Mouse (Mus musculus) gastrocnemius, postnatal 25 days (tissue): ENCODE data around the gene Sept9. TPM values are rescaled to one million over a fixed set of nuclear protein-coding genes. Genes with fewer than 3 reads are reported as not detected.

Experiments
- DNase-seq: peaks from one replicate; pipeline ENCODE4 v3.0.0; 2022
- total RNA-seq, 2 experiments: library from RNA; stranded (reverse); gene quantifications; 1 replicate in 1 of 2; 2 replicates in 1 of 2; pipeline ENCODE4 v1.2.3; 2021

Sept9 gene
- total RNA-seq, 2 experiments from 2014 or later = 13.8 to 16.2 TPM

DNA sequence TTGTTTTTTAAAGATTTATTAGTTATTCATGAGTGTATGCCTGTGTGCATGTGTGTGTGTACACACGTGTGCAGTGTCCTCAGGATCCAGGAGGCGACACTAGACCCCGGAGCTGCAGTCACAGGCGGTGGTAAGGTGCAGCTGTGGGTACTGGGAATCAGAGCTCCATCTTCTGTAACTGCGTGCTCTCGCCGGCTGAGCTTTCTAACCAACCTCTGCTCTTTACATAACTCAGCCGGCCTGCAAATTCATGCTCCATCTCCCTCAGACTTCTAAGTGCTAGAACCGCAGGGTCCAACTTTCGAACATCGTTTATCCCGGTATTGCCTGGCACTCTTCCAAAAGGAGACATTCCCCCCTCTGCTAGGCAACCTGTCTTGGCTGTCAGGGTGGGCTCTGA is 24.0 kb upstream of the Sept9 start:
- DNase-seq = no peak

DNA sequence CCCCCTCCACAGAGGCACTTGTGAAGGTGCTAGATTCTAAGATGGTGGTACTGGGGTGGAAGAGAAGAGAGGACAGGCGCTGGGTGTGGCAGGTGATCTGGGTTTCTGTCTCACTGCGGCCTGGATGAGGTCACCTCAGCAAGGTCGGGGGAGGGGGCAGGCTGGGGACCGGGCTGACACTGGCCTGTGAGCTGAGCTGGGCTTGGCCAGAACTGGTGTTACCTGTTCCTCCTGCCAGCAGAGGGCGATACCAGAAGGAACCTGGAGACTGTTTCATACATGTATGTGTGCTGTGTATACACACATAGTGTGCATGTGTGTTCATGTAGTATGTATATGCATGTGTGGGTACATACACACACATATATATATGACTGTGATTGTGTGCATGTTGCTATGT is 23.2 kb upstream of the Sept9 start:
- DNase-seq = peak; percentile 21

DNA sequence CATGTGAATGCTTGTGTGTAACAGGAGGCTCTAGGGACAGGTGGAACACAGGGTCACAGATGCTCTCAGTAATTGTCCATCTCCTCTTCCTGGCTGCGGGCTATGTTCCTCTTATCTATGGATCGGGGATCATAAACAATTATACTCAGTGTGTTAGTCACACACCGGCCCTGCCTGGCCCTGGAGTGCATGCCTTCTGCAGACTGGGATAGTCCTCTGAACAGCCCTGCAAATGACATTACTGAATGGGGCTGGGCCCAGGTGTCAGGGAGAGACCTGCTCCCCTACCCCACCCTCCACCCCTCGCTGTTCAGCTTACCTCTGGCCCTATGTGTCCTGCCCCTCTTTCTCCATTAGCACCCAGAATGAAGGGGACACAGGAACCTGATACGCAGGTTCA is 22.6 kb upstream of the Sept9 start:
- DNase-seq = no peak

DNA sequence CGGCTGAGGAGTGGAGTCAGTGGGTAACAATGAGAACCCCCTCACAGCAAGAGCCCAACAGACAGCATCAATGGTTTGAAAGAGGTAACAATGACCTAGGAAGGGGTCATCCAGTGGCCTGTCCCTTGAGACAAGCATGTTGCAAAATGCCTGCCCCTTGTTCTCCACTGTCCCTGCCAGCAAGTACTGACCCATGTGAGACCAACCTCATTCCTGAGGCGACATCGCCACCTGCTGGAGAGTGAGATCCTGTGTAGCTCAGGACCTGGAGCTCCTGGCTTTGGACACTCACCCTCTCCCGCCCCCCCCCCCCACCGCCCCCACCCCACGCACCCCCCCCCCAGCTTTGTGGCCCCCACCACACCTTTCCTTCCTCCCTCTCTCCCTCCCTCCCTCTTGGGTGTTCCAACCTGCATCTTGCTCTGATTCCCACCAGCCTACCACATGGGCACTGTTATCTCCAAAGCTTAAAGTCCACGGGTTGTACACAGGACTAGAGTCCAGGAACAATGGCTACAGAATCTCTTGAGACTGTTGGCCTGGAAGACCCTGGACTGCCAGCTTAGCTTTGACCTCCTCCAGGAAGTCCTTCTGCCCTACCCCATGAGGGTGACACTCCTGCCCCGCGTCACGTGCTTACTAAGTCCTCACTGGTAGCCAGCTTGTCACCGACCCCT is 22.0 kb upstream of the Sept9 start:
- peak; percentile 80 for DNase-seq

DNA sequence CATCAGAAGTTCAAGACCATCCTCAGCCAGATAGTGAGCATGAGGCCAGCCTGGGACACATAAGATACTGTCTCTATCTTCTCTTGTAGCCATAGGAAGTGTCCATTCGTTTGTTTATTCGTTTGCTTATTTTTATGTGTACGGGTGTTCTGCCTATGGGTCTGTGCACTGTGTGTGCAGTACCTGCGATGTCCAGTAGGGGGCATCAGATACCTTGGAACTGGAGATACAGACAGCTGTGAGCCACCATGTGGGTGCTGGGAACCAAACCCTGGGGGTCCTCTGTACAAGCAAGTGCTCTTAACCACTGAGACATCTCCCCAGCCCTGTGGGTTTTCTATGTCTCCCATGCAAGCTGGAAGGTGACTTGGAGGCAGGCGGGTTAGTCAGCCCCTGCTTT is 19.6 kb upstream of the Sept9 start:
- no peak for DNase-seq

DNA sequence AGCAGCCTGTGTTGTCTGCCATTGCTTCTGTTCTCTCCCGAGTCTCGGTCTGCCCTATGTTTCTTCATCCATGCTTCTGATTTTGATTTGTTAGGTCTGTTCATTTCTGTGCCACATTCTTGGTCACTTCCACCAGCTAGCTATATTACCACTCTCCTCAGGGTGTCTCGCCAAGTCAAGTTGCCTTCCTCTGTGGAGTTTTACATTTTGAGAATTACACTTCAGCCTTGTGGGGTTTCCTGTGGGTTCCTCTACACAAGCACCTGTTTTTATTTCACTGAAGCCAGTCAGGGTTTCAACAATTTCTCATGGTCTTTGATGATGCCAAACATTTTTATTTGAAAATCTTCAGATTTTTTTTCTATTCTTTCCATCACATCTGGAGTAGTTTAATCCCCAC is 16.7 kb upstream of the Sept9 start:
- no peak for DNase-seq

DNA sequence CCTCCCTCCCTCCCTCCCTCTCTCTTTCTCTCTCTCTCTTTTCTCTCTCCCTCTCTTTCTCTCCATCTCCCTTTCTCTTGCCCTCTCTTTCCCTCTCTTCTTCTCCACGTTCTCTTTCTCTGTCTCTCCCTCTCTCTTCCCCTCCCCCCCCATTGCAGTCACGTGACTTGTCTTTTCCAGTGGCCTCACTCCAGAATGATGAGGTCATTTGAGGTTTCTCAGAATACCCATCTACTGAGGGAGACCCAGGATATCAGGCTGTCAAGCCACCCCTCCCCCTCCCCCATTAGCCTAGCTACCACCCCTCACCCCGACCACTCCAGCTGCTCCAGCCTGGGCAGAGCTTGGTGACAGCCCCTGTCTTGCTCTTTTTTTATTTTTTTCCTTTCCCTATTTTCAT is 16.2 kb upstream of the Sept9 start:
- DNase-seq = no peak

DNA sequence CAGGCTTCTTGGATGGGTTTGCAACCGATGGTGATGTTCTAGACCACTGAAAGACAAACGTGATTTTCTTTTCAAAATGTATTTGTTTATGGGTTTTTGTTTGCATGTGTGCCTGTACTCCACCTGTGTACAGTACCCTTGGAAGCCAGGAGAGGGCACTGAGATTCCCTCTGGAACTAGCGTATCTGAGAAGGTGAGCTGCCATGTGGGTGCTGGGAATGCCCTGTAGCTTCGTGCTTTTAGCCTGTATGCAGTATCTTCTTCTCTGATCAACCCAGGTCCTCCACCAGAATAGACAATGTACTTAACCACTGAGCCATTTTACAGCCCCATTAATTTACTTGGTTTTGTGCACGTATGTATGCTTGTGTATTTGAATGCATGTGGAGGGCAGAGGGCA is 15.6 kb upstream of the Sept9 start:
- no peak for DNase-seq

DNA sequence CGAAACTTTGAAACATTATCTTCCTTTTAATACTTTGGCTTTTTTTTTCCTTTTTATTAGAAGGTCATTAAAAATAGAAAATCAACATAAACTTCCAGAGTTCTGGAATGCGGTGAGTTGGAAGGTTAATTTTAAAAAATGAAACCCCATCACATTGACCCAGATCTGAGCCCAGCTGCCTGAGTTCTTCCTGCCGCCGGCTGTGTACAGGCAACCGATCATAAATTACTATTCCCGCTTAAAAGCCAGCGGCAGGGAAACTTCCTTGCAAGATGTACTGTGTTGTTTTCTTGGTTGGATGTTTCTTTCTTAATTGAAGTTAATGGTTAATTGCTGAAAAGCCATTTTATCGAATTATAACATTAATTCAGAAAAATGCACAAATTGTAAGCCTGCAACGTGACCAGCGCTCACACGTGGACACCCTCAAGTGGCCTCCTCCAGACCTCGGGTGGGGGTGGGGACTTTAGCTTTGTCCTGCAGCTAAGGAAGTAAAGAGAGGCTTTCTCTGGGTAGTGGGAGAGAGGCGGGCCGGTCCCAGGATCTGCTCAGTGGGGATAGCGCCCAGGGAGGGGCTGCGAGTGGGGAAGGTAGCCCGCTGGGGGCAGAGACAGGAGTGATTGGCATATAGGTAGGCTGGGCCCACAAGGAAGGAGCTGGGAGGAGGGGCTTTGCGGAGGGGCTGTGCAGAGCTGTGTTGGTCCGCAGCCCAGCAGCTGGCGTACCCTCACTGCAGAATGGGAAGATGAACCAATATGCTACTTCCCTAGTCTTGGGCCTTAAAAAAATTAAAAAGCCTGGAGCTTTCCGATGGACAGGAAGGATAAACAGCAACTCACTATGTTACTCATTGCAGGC is 14.2 kb upstream of the Sept9 start:
- DNase-seq = no peak

DNA sequence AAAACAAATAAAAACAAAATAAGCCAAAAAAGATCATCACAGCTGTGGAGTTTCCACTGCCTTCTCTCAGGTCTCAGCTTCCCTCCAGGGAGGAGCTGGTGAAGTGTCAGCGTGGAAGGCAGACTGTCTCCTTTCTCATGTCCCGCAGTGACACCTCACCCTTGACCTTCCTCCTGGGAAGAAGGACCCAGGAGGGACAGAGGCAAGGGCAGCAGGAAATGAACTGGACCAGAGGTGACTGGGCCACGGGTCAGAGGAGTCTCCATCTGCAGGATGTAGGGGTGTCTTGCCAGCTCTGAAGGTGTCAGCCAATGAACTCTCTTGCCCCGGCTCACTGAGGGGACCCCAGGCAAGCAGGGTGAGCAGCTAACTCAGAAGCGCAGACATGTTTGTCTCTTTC is 7.9 kb upstream of the Sept9 start:
- DNase-seq = no peak

DNA sequence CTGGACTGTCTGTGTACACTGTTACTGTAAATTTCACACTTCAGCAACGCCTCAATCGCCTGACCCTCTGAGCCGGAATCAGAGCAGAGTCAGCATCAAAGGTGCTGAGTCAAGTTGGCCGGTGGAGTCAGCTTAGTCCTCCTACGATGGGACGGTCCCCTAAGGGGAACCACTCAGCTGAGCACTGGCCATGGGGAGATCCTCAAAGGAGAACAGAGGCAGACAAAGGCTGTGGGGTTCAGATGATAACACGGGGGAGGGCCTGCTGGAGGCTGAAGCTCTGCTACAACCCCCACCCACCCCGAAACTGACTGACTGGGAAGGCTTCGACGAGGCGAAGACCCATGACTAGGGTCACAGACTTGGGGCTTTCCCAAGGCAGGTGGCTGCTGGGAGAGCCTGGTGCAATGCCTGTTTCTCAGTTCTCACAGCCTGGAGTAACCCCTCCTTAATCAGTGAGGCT is 5.0 kb upstream of the Sept9 start:
- DNase-seq = no peak

DNA sequence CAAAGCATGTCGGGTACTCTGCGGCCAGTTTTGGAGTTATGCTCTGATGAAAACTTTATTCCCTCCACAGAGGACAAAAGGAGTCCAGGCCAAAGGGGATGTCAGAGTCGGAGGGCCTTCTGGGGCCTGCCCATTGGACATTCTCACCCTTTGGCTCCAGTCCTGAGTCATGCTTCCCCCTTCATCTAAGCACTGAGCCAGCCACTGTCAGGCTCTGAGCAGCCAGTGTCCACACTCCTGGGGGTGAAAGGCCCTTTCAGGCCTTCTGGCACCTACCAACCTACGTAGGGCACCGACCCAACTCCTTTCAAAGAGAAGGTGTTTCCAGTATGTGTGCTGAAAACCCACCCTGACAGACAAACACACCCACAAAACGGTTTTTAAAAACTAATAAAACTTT is 3.8 kb upstream of the Sept9 start:
- no peak for DNase-seq

DNA sequence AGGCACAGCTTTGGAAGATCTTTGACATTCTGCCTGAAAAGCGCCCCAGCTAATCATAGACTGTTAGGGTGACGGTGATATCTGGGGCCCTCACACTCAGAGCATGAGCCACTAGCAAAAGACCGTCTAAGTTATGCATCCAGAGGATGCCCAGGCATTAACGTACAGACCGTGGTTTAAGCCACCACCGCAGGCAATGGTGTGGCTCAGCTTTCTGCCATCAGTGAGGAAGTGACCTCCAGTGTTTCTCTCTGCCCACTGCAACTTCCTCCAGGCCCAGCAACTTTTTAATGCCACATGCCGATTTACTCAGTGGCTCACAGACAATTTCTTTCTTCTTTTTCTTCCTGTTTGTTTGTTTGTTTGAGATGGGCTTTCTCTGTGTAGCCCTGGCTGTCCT is 2.8 kb upstream of the Sept9 start:
- DNase-seq = no peak

DNA sequence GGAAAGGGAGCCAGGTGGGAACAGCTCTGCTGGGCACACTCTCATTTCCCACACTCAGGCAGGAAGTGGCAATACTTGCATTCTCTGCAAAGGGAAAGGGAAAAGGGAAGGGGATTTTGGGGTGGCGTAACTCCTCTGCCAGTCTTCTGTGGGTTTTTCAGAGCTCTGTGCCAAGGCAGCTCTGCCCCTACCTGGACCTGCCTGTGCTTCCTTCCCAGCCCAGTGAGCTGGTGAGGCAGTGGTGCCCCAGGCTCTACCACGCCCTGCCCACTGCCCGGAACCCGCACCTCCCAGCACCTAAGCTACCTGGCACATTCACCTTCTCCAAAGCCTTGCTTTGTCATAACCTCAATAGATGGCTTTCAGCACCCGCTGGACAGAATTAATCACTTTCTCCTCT is 1.3 kb upstream of the Sept9 start:
- no peak for DNase-seq

DNA sequence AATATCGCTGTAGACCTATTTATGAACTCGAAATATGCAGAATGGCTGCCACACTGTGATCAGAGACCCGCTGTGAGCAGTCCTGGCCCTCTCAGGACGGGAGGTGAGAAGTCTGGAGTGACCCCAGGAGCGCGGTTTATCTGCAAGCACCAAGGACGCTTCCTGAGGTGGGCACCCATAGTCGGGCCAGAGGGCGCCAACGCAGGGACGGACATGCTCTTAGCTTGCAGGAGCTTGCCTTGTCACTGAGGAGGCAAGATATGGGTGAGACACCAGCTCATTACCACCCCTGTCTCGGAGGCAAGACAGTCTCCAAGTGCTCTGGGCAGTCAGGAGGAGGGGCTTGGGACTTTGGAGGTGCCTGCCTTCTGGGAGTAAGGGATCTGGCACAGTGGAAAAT is 2.4 kb downstream of the Sept9 start:
- no peak for DNase-seq

DNA sequence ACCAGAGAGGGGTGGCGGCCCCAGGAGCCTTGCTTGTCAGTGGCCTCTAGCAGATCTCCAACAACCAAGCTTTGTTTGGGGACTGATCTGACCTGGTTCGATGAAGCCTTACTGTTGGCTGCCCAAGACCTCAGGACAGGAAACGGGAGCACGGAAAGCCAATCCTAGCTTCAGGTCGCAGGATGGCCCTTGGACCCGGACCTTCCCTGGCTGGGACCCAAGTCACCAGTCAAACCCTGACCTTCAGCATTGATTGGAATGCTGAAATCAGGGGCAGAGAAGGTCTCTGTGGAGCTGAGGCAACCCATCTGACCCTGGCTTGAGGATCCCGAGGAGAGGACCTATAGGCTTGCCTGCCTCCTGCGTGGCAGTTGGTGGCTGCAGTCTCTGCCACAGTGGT is 5.1 kb downstream of the Sept9 start:
- DNase-seq = no peak

DNA sequence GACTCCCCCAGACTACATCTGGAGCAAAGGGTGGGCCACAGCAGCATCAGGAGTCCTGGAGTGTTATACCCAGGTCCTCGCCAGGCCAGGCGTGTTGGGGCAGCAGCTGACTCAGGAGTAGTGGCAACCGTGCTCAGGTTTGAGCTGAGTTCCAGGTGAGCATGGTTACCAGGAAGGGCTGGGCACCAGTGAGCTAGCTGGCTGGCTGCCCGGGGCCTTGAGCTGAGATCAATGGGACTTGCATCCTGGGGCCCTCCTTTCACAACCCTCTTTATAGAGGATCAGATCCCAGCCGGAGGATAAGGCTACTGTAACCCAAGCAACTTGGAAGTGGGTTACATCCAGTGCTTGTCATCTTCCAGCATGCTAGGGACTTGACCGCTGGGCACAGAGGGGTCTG is 5.6 kb downstream of the Sept9 start:
- no peak for DNase-seq

DNA sequence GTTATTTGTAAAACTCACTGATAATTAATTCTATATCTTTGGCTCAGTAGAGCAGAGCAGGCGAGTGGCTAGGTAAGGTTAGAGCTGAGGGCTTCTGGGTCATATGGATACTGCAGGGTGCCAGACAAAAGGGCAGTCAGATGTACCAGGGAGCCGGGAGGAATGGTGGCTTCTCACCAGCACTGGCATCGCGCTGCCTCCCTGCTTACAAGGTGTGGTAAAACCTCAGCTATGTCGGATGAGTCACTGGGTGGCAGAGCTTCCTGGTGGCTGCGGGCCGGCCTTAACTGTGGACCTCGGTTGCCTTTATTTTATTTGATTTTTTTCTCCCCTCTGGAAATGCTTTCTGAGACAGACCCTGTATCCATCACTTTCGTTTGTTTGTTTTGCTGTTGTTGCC is 6.0 kb downstream of the Sept9 start:
- no peak for DNase-seq

DNA sequence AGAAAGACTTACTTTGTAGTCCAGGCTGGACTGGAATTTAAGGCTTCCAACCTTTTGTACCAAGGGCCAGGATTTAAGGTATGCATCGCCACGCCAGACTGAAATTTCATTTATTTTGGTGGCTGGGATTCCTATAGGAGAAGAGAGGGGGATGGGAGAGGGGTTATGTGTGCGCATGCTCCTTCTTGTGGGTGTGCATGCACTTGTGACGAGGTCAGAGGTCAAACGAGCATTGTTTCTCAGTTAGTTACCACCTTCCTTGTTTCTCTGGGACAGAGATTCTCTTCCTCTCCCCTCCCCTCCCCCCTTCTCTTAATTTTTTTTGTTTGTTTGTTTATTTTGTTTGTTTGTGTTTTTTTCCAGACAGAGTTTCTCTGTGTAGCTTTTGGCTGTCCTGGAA is 8.0 kb downstream of the Sept9 start:
- DNase-seq = no peak

DNA sequence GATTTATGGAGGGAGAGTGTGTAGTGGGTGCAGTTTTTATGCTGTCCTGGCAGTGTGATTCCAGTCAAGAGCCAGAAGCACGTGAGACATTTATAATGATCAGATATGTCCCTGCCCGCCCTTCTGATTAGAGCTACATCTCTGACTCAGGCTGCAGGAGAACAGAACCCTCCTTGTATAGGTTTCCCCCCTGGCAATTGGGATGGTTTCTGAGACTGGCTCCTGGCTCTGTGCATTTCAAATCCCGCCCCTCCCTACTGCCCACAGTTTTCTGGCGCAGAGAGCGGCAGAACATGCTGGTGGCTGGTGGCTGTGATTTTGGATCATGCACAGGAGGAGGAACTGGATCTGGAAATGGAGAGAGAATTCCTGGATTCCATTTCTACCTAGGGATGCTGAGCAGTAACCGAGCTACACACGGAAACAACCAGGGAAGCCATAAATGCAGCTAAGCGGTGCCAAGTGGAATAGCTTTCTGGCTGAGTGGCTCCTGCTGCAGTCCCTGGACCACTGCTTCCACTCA is 8.8 kb downstream of the Sept9 start:
- DNase-seq = no peak

DNA sequence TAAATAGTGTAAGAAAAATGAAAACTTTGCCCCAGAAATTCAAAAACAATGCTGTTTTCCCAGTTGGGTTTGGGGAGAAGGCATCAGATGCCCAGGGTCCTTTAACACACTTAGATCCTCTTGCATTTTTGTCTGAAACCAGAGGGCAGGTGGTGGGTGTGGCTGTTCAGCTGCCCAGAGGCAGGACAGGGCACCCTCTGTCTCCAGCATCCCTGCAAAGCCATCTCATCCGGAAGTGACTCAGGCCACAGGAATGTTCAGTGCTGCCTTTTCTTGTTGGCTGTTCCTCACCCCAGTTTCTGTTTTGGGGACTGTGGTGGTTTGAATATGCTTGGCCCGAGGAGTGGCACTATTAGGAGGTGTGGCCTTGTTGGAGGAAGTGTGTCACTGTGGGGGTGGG is 17.3 kb downstream of the Sept9 start:
- DNase-seq = no peak

DNA sequence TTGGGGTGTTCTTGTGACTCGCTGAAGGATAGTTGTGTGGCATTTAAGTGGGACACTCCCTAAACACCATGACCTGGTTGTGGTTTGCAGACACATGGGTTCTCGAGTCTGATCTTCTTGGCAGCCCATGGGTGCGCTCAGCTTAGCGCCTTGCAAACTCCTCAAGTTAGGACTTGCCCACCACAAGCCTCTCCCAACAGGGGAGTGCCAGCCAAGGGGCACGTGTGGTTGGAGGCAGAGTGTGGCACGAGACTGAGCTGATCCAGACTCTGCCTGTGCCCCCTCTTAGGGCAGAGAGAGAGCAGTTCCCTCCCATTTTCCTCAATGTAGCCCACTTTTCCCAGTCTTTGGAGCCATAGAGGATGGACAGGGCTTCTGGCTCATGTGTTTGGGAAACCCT is 18.6 kb downstream of the Sept9 start:
- DNase-seq = no peak

DNA sequence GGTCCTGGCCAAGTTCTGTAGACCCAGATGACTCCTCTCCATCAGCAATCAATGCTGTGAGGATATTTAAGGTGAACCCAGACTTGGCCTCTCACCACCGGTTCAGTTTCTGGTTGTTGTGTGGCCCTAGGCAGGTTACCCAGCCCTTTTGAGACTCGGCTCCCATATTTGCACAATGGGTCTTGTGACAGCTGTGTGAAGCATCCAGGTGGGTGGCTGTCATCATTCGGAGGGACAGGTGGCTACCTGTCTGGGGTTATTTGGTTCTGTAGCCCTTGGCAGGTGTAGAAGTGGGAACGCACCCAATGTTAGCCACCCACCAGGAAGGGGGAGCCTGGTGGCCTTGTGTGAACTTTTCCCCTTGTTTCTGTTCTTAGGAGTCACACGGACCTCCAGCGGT is 19.0 kb downstream of the Sept9 start:
- DNase-seq = no peak

DNA sequence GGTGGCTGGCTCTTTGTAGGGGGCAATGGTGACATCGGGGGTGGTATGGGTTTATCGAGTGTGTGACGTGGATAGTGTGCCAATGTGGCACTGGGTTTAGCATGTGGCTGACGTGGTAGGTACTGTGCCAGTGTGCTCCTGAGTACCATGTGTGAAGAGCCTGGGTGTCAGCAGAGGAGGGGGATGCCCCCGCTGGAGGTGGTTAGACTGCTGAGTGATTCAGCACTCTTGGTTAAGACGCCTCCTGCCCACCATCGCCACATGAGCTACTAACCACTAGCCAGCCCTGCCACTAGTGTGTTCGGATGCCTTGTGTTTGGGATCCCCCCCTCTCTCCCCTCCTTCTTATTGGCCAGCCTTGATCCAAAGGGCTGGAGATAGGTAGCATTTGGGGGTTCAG is 21.3 kb downstream of the Sept9 start:
- DNase-seq = no peak
